Mouse (Mus musculus) thymus, postnatal 10 days (tissue): ENCODE data around the gene Dhx16.
A peak's percentile ranks its signal among the peaks of the same experiment; 100 is the strongest.

Experiments
- DNase-seq, 2 experiments: peaks; one replicate each; pipeline ENCODE4 v3.0.0; 2021; ENCODE audit warnings: low spot score in 2 of 2

The Dhx16 gene

GRCm38 (mm10) chr17:35896781-35897643 is 17.4 kb downstream of the Dhx16 start, which contains the start of gene 2310061I04Rik:
Gene 2310061I04Rik, minus strand, starts transcription at chr17:35897431.
- DNase-seq: peak; percentile 85 to 93

DNA sequence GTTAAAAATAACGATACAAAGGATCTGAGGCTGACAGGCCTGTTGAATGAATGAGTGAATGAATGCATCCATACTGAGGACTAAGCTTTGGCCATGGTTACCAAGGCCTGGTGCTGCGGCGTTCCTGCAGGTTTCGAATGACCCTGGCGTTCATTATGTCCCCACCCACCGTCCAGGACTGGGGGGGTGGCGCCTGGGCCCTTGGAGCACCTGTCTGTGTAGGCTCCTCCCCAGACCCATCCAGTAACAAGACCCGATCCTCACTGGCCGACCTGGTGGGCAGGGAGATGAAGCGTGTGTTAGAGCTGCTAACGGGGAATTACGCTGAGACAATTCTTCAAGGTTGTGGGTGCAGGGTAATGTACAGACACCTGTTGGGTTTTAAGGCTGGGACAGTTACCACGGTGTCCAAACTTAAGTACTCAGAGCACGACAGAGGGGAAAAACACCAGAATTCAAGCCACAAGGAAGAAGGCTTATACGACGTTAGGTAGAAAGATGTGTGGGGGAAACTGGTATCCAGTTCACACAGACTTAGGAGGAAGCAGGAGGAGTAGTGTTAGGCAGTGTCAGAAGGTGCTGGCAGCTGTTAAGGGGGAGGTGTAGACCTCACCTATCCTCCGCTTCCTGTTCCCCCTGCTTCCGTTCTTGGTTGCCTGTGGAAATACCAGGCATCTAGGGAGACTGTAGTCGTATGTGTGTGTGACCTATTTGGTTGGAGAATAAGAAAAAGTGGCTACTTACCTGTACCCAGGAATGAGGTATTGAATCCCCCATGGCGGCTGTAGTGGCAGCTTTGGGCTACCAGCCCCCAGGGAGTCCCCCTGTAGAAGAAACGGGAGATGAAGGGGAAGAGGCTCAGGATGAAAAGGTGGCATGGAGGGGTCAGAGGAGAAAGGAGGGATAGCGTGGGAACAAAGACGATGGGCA is 18.3 kb downstream of the Dhx16 start:
- DNase-seq: peak in 1 of 2 experiments; percentile 18

DNA sequence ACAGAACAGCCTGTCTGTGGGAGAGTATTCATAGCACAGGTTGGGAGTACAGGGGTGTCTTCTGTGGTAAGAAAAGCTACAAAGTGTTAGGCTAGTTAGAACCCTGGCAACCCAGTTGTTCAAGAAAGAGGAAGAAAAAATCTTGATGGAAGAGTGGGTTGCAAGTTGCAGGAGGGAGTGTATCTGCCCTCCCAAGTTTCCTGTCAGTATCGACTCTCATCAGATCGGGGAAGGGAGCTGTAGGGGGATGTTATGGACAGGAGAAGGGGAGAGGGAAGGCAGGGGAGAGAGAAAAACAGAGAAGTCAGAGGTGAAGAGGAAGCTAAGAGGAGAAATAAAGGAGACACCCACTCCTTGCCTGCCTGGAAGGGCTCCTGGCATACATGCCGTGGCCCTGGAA is 21.0 kb downstream of the Dhx16 start:
- no peak for DNase-seq

DNA sequence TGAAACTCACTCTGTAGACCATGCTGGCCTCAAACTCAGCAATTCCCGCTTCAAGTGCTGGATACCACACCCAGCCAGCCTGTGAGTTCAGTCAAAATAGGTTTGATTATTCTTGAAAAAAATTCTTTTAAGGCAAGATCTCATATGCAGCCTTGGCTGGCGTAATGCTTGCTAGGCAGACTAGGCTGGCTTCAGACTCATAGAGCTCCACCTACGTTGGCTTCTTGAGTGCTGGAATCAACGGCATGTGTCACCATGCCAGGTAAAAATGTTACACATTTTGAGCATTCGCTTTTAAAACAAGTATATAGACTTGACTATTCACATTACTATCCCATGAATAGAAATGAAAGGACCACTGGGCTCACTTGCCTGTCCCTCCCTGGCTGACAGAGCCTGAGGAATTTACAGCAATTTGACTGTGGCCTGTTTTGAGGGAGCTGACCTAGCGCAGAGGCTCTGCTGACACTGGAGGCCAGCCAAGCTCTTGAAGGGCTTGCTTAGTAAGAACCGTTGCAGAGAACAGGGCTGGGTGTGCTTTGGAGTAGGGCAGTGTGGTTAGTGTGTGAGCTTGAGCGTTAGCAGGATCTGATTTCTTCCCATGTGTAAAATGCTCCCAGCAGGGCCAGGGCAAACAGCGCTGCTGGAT is 23.8 kb downstream of the Dhx16 start:
- no peak for DNase-seq

DNA sequence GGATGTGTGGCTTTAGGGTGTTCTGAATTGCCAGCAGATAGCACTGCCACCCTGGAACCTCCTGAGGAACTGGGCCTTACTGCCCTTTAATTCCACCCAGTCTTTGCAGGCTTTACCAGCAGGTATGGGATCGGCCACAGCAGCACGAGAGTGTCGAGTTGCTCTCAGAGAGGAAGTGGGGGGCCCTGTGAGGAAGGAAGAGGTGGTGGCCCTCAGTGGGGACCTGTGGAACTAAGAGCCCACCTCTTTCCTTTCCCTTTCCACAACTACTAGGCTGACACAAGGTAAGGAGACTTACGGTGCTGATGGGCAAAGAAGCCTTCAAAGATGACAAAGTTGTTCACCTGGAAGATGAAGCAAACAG is 24.4 kb downstream of the Dhx16 start:
- DNase-seq: peak in 1 of 2 experiments; percentile 37

GRCm38 (mm10) chr17:35905587-35905986 is 26.0 kb downstream of the Dhx16 start:
- no peak for DNase-seq

- DNase-seq: no peak
These were observed 28.0 kb downstream of the Dhx16 start for GRCm38 (mm10) chr17:35907609-35908008.

DNA sequence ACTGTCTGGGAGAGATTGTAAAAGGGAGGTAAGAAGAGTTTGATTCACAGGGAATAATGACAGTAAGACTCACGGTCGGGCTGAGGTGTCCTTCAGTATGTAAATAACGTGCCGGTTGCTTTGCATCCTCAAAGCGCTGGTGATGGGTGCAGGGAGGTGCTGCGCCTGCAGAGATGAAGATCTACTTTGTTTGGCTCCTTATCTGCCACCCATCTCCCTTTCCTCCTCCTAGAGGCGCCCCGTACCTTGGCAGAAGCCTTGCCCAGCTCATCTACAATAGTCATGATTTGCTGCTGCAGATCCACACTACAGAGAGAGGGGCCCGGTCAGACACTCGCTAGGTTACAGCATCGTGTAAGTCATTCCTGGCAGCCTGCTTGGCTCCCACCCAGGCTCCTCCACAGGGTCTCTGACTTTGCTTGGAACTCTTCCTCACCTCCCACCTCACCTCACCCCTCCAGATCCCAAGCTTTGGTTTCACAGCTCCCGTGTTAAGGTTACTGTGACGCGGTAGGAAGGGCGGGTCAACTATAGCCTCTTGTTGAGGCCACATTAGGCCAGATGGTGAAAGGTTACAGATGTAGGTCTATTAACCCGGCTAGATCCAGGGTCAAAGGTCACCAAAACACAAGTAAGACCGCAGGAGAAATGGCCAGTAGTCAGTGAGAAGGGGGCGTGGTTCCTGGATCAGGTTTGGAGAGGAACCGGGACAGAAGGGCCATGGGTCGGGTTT is 29.7 kb downstream of the Dhx16 start:
- no peak for DNase-seq

GRCm38 (mm10) chr17:35909919-35910369 is 30.3 kb downstream of the Dhx16 start, which contains the start of gene Atat1:
Gene Atat1, minus strand, starts transcription at chr17:35910075.
- peak; percentile 91 to 97 for DNase-seq

- no peak for DNase-seq
These were observed 35.4 kb downstream of the Dhx16 start for GRCm38 (mm10) chr17:35914975-35915374.

GRCm38 (mm10) chr17:35915538-35916296 is 36.1 kb downstream of the Dhx16 start:
- DNase-seq: no peak

GRCm38 (mm10) chr17:35916297-35917142 is 36.9 kb downstream of the Dhx16 start, which contains the start of the genes Mrps18b and Ppp1r10:
Gene Mrps18b, minus strand, starts transcription at chr17:35916389.
Gene Ppp1r10, plus strand, starts transcription at chr17:35916434.
- DNase-seq: peak; percentile 99 to 100

DNA sequence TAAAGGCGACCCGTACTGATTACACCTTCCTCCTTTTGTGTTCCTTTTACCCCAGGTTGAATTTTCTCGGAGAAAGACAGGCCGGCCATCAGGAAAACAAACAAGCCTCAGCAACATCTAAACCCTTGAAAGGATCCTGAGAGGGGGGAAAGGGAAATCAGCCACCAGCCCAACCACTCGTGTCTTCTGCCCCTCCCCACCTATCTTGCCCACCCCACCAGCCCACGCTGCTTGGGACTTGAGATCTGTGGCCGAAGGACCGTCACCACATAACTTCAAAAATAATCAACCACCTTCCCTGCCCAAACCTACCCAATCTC is 37.5 kb downstream of the Dhx16 start:
- DNase-seq: peak; percentile 36 to 51

GRCm38 (mm10) chr17:35917463-35918251 is 38.0 kb downstream of the Dhx16 start:
- DNase-seq: peak; percentile 33 to 34

GRCm38 (mm10) chr17:35918276-35919059 is 38.8 kb downstream of the Dhx16 start:
- DNase-seq: peak in 1 of 2 experiments; percentile 32

- peak; percentile 96 to 98 for DNase-seq
These were observed 39.6 kb downstream of the Dhx16 start for GRCm38 (mm10) chr17:35919060-35919715.

DNA sequence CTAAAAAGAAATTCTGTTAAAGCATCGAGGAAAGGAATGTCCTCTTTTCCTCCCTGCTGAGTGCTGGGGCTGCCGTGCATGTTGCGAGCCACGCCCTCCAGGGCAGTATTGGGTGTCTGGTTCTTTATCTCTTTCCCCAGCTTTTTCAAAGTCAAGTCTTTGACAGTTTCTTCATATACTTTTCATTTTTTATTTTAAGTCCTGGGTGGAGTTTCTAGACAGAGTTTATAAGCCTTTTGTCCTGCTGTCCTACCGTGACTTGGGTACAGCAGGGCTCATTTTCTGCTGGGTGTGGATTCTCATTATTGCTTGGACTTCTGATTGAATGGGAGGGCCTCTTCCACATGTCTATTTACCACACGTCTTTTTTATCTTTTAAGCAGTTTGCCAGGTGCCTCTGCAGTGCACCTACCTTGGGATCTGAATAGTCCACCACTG is 40.3 kb downstream of the Dhx16 start:
- DNase-seq: no peak
